Mouse (Mus musculus) liver, adult 2 months (tissue): ENCODE data around the gene Ulk3. TPM values are rescaled to one million over a fixed set of nuclear protein-coding genes. Genes with fewer than 3 reads are reported as not detected.

Experiments used
- DNase-seq: peaks from one replicate; pipeline ENCODE4 v3.0.0-alpha.2; 2011; ENCODE audit warnings: low read depth, low spot score; ENCODE audit errors: extremely low read depth
- H3K27ac ChIP-seq: fragments of 200-500 bp; replicated peaks from 2 replicates; pipeline ENCODE4 v1.5.1; 2012; ENCODE audit warnings: low read depth, mild to moderate bottlenecking, control low read depth, inconsistent platforms, low read length; ENCODE audit not compliant: insufficient read depth
- H3K27me3 ChIP-seq: fragments of 200-500 bp; 2 replicates; pipeline ENCODE4 v1.6.1; 2012; ENCODE audit warnings: mild to moderate bottlenecking, moderate library complexity, low read length, inconsistent platforms; ENCODE audit not compliant: control insufficient read depth, insufficient read depth
- H3K36me3 ChIP-seq: fragments of 200-500 bp; 2 replicates; pipeline ENCODE4 v1.6.1; 2012; ENCODE audit warnings: low read length, inconsistent platforms; ENCODE audit not compliant: control insufficient read depth, insufficient read depth
- H3K4me1 ChIP-seq: fragments of 200-500 bp; 2 replicates; pipeline ENCODE4 v1.6.1; 2011; ENCODE audit warnings: low read length; ENCODE audit not compliant: control insufficient read depth, insufficient read depth
- H3K4me3 ChIP-seq: fragments of 200-500 bp; 2 replicates; pipeline ENCODE4 v1.5.1; 2011; ENCODE audit warnings: low read depth, mild to moderate bottlenecking, control low read depth, low read length, moderate library complexity; ENCODE audit not compliant: insufficient read depth
- H3K79me2 ChIP-seq: fragments of 200-500 bp; 2 replicates; pipeline ENCODE4 v1.6.1; 2012; ENCODE audit warnings: inconsistent platforms, mild to moderate bottlenecking, low read length, moderate library complexity; ENCODE audit not compliant: control insufficient read depth, insufficient read depth
- H3K9ac ChIP-seq: fragments of 200-500 bp; 2 replicates; pipeline ENCODE4 v1.6.1; 2012; ENCODE audit warnings: low read depth, mild to moderate bottlenecking, control low read depth, inconsistent platforms, low read length
- CTCF ChIP-seq: fragments of 200-500 bp; IDR thresholded peaks from 2 replicates; pipeline ENCODE4 v1.5.1; 2011; ENCODE audit warnings: low read depth, low read length, control low read depth
- POLR2A ChIP-seq: fragments of 200-500 bp; IDR thresholded peaks from 2 replicates; pipeline ENCODE4 v1.6.1; 2011; ENCODE audit warnings: low read length, control low read depth; ENCODE audit not compliant: insufficient read depth; ENCODE audit errors: extremely low read depth
- WGBS: fragments of 180-500 bp; shearing (Covaris S2); methylation state at CpG from one replicate; pipeline ENCODE4 v1.1.7; 2018; 5-methylcytosine and 5-hydroxymethylcytosine counted together
- polyA plus RNA-seq: library from polyadenylated mRNA; depleted of rRNA; stranded (reverse); fragments of >200 nt; gene quantifications from 2 replicates; pipeline ENCODE4 v1.2.3, GENCODE M21; 2012
- total RNA-seq: library from RNA; depleted of rRNA; stranded (reverse); fragments of >200 nt; gene quantifications from 2 replicates; pipeline ENCODE4 v1.2.3, GENCODE M21; 2014

Gene Ulk3
- total and polyA plus RNA-seq, 2 experiments = 4.5 to 16.8 TPM

DNA sequence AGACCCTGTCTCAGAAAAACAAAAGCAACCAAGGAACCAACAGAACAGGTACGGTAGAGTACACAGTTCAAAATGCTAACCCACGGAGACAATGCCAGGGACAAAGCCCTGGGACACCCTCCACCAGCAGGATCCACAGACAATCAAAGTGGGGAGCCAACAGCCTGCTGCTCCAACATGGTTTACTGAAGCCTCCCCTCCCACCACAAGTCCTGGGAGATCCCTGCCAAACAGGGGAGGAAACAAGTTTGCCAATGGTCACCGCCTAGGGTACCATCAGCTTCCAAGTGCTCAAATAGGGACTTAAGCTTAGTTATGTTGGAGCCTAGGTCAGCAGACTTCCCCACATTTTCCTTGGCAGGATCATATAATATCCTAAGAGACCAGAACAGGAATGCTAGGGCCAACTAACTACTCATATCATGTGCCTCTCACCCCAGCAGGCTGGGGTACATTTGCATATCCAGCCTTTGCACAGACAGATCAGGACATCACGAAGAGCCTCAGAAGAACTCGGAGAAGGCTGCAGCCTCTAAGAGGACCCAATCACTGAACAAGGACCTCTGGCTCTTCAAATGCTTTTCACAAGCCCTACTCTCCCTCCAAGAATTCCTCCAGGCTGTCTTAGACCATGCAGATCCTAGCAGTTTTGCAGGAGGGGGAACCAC is 50.5 kb downstream of the Ulk3 start:
- Histone ChIP-seq H3K36me3 (no peaks in the 10 kb centered on the region), H3K9ac (peak overlapping the region; percentile 7), H3K27me3 (no peaks in the 10 kb centered on the region), H3K4me3 (no peak overlapping the region; the same call in 1 of the 2 replicates), H3K79me2 (peaks cover 73% of the 10 kb centered on the region), H3K27ac (peak overlapping the region; percentile 10), H3K4me1 (peaks cover 55% of the 10 kb centered on the region)
- WGBS = 33% methylated on average over 5 of the region's 5 CpGs
- TF ChIP-seq CTCF = no peak
- no peak for TF ChIP-seq POLR2A
- no peak for DNase-seq

DNA sequence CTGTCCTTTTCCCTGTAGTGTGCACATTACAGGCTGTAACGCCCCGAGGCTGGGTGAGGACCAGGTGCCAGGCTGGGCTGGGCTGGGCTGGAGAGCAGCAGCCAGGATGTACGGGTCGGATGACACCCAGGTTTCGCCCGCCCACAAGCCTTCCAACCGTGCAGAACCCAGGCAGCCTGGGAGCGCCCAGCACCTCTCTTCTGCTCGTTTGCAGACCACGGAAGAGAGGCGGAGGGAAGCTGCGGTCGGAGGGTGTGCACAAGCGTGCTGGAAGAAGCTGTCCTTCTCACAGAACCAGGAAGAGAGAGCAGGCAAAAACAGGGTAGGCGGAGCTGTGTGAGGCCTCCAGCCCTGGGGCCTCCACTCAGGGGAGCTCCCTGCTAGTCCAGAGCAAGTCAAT is 51.1 kb downstream of the Ulk3 start:
- Histone ChIP-seq H3K9ac (peak overlapping the region; percentile 7), H3K36me3 (no peaks in the 10 kb centered on the region), H3K27me3 (no peaks in the 10 kb centered on the region), H3K79me2 (peaks cover 72% of the 10 kb centered on the region), H3K4me3 (peak overlapping the region; percentile 8; the same call in 1 of the 2 replicates), H3K4me1 (peaks cover 55% of the 10 kb centered on the region), H3K27ac (peak overlapping the region; percentile 10)
- DNase-seq = peak; percentile 55
- WGBS = 27% methylated on average over 15 of the region's 15 CpGs
- no peak for TF ChIP-seq CTCF
- no peak for TF ChIP-seq POLR2A

GRCm38 (mm10) chr9:57641022-57641421 is 51.8 kb downstream of the Ulk3 start:
- TF ChIP-seq CTCF (no peak), POLR2A (no peak)
- Histone ChIP-seq H3K27me3 (no peaks in the 10 kb centered on the region), H3K4me1 (peaks cover 58% of the 10 kb centered on the region), H3K9ac (no peak overlapping the region), H3K27ac (peak overlapping the region; percentile 7), H3K79me2 (peaks cover 70% of the 10 kb centered on the region), H3K4me3 (no peak overlapping the region), H3K36me3 (no peaks in the 10 kb centered on the region)
- whole genome bisulfite sequencing = 86% methylated on average over 1 of the region's 1 CpGs
- no peak for DNase-seq

- H3K36me3 ChIP-seq = no peaks in the 10 kb centered on the region
- no peak overlapping the region for H3K4me3 ChIP-seq
- H3K27ac ChIP-seq = 0 out of 2 replicates have a peak overlapping the region, but pooled peaks have one; percentile 5
- 83% methylated on average over 13 of the region's 13 CpGs for WGBS
- H3K4me1 ChIP-seq = peaks cover 65% of the 10 kb centered on the region
- DNase-seq = no peak
- no peak overlapping the region for H3K9ac ChIP-seq
- H3K79me2 ChIP-seq = peaks cover 66% of the 10 kb centered on the region
- TF ChIP-seq CTCF (no peak), POLR2A (no peak)
- no peaks in the 10 kb centered on the region for H3K27me3 ChIP-seq
Measured at GRCm38 (mm10) chr9:57641775-57642550, 52.7 kb downstream of the Ulk3 start.

DNA sequence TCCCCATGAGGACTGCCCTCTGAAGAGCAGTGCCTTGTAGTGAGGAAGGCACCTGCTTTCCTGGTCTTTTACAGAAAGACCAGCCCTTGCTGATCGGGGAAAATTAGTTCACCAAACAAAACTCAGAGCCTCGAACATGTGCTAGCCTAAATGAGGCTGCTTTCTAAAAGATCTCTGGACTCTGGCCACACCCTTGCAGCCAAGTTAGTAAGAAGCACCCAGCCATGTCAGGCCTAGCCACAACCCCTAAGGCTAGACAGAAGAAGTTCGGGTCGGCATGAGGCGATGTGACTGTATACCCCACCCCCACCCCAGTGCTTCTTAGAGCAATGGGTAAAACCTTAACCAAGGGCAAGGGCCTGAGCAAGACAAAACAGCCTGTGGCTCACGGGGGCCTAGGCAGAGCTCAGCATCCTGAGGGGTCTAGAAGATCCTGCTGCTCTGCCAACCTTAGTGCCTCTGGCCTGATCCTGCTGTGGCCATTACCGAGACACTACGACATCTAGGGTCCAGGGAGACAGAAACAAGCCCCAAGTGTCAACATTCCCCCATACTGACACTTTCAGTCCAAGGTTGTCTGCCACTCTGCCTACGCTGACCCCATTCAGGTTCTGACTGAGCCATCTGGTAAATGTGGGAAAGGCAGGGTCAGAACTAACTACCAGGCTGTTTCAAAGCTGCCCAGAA is 54.1 kb downstream of the Ulk3 start:
- 27% methylated on average over 9 of the region's 9 CpGs for WGBS

More for the DNA sequence above, 54.1 kb downstream of the Ulk3 start:
- no peaks in the 10 kb centered on the region for H3K27me3 ChIP-seq
- peak overlapping the region; percentile 51 for H3K9ac ChIP-seq
- peak overlapping the region; percentile 34 for H3K4me3 ChIP-seq
- peaks cover 53% of the 10 kb centered on the region for H3K79me2 ChIP-seq
- peak overlapping the region; percentile 54 for H3K27ac ChIP-seq
- DNase-seq = peak; percentile 54
- H3K4me1 ChIP-seq = peaks cover 66% of the 10 kb centered on the region
- no peaks in the 10 kb centered on the region for H3K36me3 ChIP-seq
- no peak for TF ChIP-seq POLR2A
- no peak for TF ChIP-seq CTCF
